Mouse (Mus musculus): Measurements from ENCODE around the gene Cib2. TPM values are rescaled to one million over a fixed set of nuclear protein-coding genes. Genes with fewer than 3 reads are reported as not detected.
A peak's percentile ranks its signal among the peaks of the same experiment; 100 is the strongest.

Gene Cib2
- polyA plus RNA-seq, 1 experiment from 2014 or later: 6.1 TPM

DNA sequence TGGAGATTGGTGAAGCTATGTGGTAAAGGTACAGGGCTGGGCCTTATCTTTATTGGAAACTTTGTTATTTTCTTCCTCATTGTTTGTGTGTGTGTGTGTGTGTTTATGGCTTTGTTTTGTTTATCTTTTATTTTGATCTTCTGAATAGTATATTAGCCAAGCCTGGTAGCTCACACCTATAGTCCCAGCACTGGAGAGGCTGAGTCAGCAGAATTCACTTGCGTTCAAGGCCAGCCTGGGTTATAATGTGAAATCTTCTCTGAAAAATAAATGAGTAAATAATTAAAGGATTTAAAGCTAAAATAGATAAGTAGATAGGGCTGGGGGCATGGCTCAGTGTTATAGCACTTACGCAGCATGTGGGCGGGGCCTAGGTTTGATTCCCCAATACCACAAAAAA is 21.8 kb downstream of the Cib2 start:
- no peaks in the 10 kb centered on the region for H3K9me3 ChIP-seq (replicated peaks; ENCODE audit: control insufficient read depth, low read length)
- no peaks in the 10 kb centered on the region for H3K4me1 ChIP-seq (ENCODE audit: control insufficient read depth, insufficient read depth, low read length)
- no peak overlapping the region for H3K4me2 ChIP-seq
- H3K27me3 ChIP-seq (ENCODE audit: control insufficient read depth, insufficient read depth, low read length): no peaks in the 10 kb centered on the region
- 91% methylated on average over 3 of the region's 3 CpGs for WGBS (ENCODE audit: insufficient replicate concordance)
- ATAC-seq (replicated peaks; ENCODE audit: insufficient number of reproducible peaks, low FRiP score, low TSS enrichment): no peak
- no peaks in the 10 kb centered on the region for H3K36me3 ChIP-seq (ENCODE audit: control insufficient read depth, insufficient read depth, low read length)
- no peak overlapping the region for H3K27ac ChIP-seq (ENCODE audit: low read depth, low read length)
- H3K4me3 ChIP-seq (ENCODE audit: low read depth, low read length): no peak overlapping the region
- no peak overlapping the region for H3K9ac ChIP-seq (ENCODE audit: low read depth, low read length)

DNA sequence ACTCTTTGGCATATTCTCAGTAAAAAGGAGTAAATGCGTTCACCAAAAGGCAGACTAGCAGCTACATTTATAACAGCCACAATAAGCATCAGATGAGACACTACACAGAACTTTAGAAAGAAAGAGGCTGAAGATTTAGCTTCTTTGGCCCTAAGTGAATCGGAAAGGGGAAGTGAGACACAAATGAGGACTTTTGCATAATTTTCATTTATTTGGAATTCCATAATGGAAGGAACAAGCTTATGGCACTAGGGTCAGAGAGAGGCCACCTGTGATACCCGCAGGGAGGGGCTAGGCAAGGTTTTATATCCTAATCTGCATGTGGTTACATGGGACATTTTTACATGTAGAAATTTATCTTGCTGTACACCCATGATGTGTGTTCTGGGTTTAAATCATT is 22.5 kb downstream of the Cib2 start:
- H3K27ac ChIP-seq (ENCODE audit: low read depth, low read length): no peak overlapping the region
- 83% methylated on average over 3 of the region's 3 CpGs for WGBS (ENCODE audit: insufficient replicate concordance)
- no peaks in the 10 kb centered on the region for H3K4me1 ChIP-seq (ENCODE audit: control insufficient read depth, insufficient read depth, low read length)
- ATAC-seq (replicated peaks; ENCODE audit: insufficient number of reproducible peaks, low FRiP score, low TSS enrichment): no peak
- H3K4me3 ChIP-seq (ENCODE audit: low read depth, low read length): no peak overlapping the region
- H3K27me3 ChIP-seq (ENCODE audit: control insufficient read depth, insufficient read depth, low read length): no peaks in the 10 kb centered on the region
- no peaks in the 10 kb centered on the region for H3K9me3 ChIP-seq (replicated peaks; ENCODE audit: control insufficient read depth, low read length)
- H3K4me2 ChIP-seq: no peak overlapping the region
- no peak overlapping the region for H3K9ac ChIP-seq (ENCODE audit: low read depth, low read length)
- H3K36me3 ChIP-seq (ENCODE audit: control insufficient read depth, insufficient read depth, low read length): no peaks in the 10 kb centered on the region

DNA sequence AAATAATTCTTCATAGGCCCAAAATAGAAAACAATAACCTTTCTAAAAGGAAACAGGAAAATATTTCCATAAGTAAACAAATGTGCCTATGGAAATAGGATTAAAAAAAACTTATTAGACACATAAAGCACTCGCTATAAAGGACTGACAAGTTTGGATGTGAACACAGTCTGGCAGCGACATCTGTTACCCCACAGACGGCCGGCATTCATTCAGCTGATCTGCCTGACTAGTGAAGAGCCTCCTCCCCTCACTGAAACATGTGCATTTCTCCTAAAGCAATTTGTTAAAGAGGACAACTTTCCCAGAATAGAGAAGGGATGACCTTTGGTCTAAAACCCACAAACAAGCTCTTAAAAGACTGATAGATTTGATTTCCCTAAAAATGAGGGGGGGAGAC is 23.0 kb downstream of the Cib2 start:
- Histone ChIP-seq H3K4me1 (ENCODE audit: control insufficient read depth, insufficient read depth, low read length) (no peaks in the 10 kb centered on the region), H3K9me3 (replicated peaks; ENCODE audit: control insufficient read depth, low read length) (no peaks in the 10 kb centered on the region), H3K36me3 (ENCODE audit: control insufficient read depth, insufficient read depth, low read length) (no peaks in the 10 kb centered on the region), H3K4me3 (ENCODE audit: low read depth, low read length) (no peak overlapping the region), H3K27me3 (ENCODE audit: control insufficient read depth, insufficient read depth, low read length) (no peaks in the 10 kb centered on the region), H3K9ac (ENCODE audit: low read depth, low read length) (no peak overlapping the region), H3K27ac (ENCODE audit: low read depth, low read length) (no peak overlapping the region), H3K4me2 (no peak overlapping the region)
- ATAC-seq (replicated peaks; ENCODE audit: insufficient number of reproducible peaks, low FRiP score, low TSS enrichment): no peak
- 68% methylated on average over 4 of the region's 4 CpGs for WGBS (ENCODE audit: insufficient replicate concordance)

DNA sequence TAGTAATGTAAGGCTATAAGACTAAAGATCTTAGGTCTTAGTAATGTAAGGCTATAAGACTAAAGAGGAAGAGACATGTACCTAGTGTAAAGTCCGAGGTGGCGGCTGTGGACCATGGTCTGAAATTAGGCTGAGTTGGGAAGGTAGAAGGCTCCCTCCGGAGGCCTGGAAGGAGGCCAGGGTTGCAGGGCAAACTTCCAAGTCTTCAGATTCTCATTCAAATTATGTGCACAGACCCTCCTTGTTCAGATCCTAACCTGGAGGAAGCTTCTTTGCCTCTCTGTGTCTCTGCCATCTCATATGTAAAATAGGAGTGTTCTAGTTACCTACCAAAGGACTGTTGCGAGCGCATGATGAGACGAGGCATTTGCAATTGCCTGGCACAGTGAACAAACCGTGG is 23.8 kb downstream of the Cib2 start:
- H3K4me1 ChIP-seq (ENCODE audit: control insufficient read depth, insufficient read depth, low read length): no peaks in the 10 kb centered on the region
- H3K27ac ChIP-seq (ENCODE audit: low read depth, low read length): no peak overlapping the region
- ATAC-seq (replicated peaks; ENCODE audit: insufficient number of reproducible peaks, low FRiP score, low TSS enrichment): no peak
- H3K9me3 ChIP-seq (replicated peaks; ENCODE audit: control insufficient read depth, low read length): no peaks in the 10 kb centered on the region
- H3K27me3 ChIP-seq (ENCODE audit: control insufficient read depth, insufficient read depth, low read length): no peaks in the 10 kb centered on the region
- H3K4me3 ChIP-seq (ENCODE audit: low read depth, low read length): no peak overlapping the region
- WGBS (ENCODE audit: insufficient replicate concordance): 82% methylated on average over 7 of the region's 7 CpGs
- H3K4me2 ChIP-seq: no peak overlapping the region
- no peak overlapping the region for H3K9ac ChIP-seq (ENCODE audit: low read depth, low read length)
- no peaks in the 10 kb centered on the region for H3K36me3 ChIP-seq (ENCODE audit: control insufficient read depth, insufficient read depth, low read length)

DNA sequence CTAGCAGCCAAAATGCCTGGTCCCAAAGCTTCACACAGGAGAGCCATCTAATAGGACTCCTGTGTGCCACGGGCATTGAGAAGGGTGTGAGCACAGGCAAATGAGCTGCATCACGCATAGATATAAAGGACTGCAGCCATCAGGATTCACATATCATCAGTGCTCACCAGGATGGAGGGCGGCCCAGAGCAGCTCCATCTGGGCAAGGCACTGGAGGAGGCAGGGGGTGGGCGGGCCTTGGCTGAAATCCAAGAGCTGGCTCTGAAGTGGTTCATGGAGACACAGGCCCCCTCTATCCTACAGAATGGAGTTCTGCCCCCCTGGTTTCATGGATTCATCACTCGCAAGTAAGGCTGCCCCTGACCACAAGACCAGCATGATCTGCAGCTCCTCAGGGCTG is 26.0 kb downstream of the Cib2 start:
- Histone ChIP-seq H3K9ac (ENCODE audit: low read depth, low read length) (no peak overlapping the region), H3K4me3 (ENCODE audit: low read depth, low read length) (no peak overlapping the region), H3K9me3 (replicated peaks; ENCODE audit: control insufficient read depth, low read length) (no peaks in the 10 kb centered on the region), H3K27me3 (ENCODE audit: control insufficient read depth, insufficient read depth, low read length) (no peaks in the 10 kb centered on the region), H3K27ac (ENCODE audit: low read depth, low read length) (no peak overlapping the region), H3K36me3 (ENCODE audit: control insufficient read depth, insufficient read depth, low read length) (no peaks in the 10 kb centered on the region), H3K4me1 (ENCODE audit: control insufficient read depth, insufficient read depth, low read length) (no peaks in the 10 kb centered on the region), H3K4me2 (no peak overlapping the region)
- 0 out of 2 replicates have a peak, but pooled peaks have one; percentile 35 for ATAC-seq (replicated peaks; ENCODE audit: insufficient number of reproducible peaks, low FRiP score, low TSS enrichment)
- WGBS (ENCODE audit: insufficient replicate concordance): 58% methylated on average over 5 of the region's 5 CpGs

DNA sequence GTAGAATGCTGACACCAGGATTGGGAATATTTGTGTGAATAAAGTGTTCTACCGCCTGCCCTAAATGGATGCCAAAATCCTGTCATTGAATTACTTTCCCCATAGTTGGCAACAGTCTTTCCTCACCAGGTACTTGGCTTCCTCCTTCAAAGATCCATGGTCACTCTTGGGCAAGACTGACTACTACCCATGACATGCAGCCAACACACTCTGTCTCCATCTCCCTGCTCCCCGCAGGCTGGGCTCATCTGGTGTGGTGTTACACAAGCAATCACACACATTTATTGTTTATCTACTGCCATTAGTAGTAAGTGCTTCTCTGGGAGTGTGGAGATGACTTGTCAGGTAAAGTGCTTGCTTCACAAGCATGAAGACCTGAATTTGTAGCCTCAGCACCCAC is 27.1 kb downstream of the Cib2 start:
- H3K36me3 ChIP-seq (ENCODE audit: control insufficient read depth, insufficient read depth, low read length): no peaks in the 10 kb centered on the region
- H3K9me3 ChIP-seq (replicated peaks; ENCODE audit: control insufficient read depth, low read length): no peaks in the 10 kb centered on the region
- WGBS (ENCODE audit: insufficient replicate concordance): 91% methylated on average over 2 of the region's 2 CpGs
- no peaks in the 10 kb centered on the region for H3K27me3 ChIP-seq (ENCODE audit: control insufficient read depth, insufficient read depth, low read length)
- H3K4me1 ChIP-seq (ENCODE audit: control insufficient read depth, insufficient read depth, low read length): no peaks in the 10 kb centered on the region
- H3K9ac ChIP-seq (ENCODE audit: low read depth, low read length): no peak overlapping the region
- no peak overlapping the region for H3K4me2 ChIP-seq
- H3K4me3 ChIP-seq (ENCODE audit: low read depth, low read length): no peak overlapping the region
- no peak overlapping the region for H3K27ac ChIP-seq (ENCODE audit: low read depth, low read length)
- no peak for ATAC-seq (replicated peaks; ENCODE audit: insufficient number of reproducible peaks, low FRiP score, low TSS enrichment)

DNA sequence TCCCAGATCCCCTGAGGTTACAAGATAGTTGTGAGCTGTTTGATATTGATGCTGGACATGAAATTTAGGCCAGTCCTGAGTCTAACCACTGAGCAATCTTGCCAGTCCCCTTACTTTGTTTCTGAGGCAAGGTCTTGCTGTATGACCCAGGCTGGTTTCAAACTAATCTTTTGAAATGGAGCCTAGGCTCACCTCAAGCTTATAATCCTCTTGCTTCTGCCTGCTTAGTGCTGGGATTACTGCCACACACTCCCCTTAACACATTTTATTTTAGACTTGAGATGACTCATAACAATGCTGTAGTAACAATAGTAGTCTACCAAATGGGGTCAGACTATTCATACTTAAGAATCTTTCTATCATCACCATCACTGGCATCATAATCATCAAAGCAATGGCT is 28.6 kb downstream of the Cib2 start:
- Histone ChIP-seq H3K9ac (ENCODE audit: low read depth, low read length) (no peak overlapping the region), H3K9me3 (replicated peaks; ENCODE audit: control insufficient read depth, low read length) (no peaks in the 10 kb centered on the region), H3K36me3 (ENCODE audit: control insufficient read depth, insufficient read depth, low read length) (no peaks in the 10 kb centered on the region), H3K4me2 (no peak overlapping the region), H3K4me3 (ENCODE audit: low read depth, low read length) (no peak overlapping the region), H3K4me1 (ENCODE audit: control insufficient read depth, insufficient read depth, low read length) (no peaks in the 10 kb centered on the region), H3K27me3 (ENCODE audit: control insufficient read depth, insufficient read depth, low read length) (no peaks in the 10 kb centered on the region), H3K27ac (ENCODE audit: low read depth, low read length) (no peak overlapping the region)
- no peak for ATAC-seq (replicated peaks; ENCODE audit: insufficient number of reproducible peaks, low FRiP score, low TSS enrichment)

DNA sequence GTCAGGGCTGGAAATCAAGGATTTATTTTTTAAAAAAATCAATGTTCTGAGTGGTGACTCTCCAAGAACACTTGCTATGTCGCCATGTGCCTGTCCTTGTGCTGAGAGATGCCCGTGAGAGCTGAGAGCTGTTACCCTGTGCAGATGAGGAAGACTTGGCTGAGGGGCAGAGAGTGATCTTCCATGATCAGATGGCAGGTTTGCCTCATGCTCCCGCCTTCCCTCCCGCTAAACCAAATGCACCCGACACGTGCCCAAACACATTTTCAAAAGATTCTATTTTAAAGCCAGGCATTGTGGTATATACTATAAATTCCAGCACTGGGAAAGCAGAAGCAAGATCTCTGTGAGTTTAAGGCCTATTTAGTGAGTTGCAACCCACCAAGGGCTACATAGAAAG is 29.2 kb downstream of the Cib2 start:
- no peak overlapping the region for H3K4me2 ChIP-seq
- no peak overlapping the region for H3K27ac ChIP-seq (ENCODE audit: low read depth, low read length)
- 79% methylated on average over 6 of the region's 6 CpGs for WGBS (ENCODE audit: insufficient replicate concordance)
- H3K36me3 ChIP-seq (ENCODE audit: control insufficient read depth, insufficient read depth, low read length): no peaks in the 10 kb centered on the region
- H3K4me1 ChIP-seq (ENCODE audit: control insufficient read depth, insufficient read depth, low read length): no peaks in the 10 kb centered on the region
- no peaks in the 10 kb centered on the region for H3K9me3 ChIP-seq (replicated peaks; ENCODE audit: control insufficient read depth, low read length)
- no peak overlapping the region for H3K4me3 ChIP-seq (ENCODE audit: low read depth, low read length)
- no peak overlapping the region for H3K9ac ChIP-seq (ENCODE audit: low read depth, low read length)
- ATAC-seq (replicated peaks; ENCODE audit: insufficient number of reproducible peaks, low FRiP score, low TSS enrichment): no peak
- no peaks in the 10 kb centered on the region for H3K27me3 ChIP-seq (ENCODE audit: control insufficient read depth, insufficient read depth, low read length)

DNA sequence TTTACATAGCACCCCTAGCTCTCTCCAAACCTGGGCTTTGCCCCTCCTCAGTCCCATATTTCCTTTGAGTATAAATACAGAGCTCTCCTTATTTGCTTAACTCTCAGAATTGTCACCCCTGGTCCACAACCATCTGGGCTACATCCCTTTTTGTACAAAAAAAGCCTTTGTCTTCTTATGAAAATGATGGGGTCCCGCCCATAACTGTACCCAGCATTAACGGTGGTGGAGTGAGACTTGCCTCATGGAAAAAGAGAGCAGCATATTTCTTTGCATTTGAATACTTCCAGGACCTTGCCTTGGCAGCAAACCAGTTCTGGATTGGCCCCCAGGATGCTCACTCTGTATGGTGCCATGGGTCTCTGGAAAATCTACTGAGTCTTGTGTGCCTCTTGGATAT is 30.1 kb downstream of the Cib2 start:
- ATAC-seq (replicated peaks; ENCODE audit: insufficient number of reproducible peaks, low FRiP score, low TSS enrichment): no peak
- Histone ChIP-seq H3K4me1 (ENCODE audit: control insufficient read depth, insufficient read depth, low read length) (no peaks in the 10 kb centered on the region), H3K9me3 (replicated peaks; ENCODE audit: control insufficient read depth, low read length) (no peaks in the 10 kb centered on the region), H3K27ac (ENCODE audit: low read depth, low read length) (no peak overlapping the region), H3K4me2 (no peak overlapping the region), H3K4me3 (ENCODE audit: low read depth, low read length) (no peak overlapping the region), H3K27me3 (ENCODE audit: control insufficient read depth, insufficient read depth, low read length) (no peaks in the 10 kb centered on the region), H3K36me3 (ENCODE audit: control insufficient read depth, insufficient read depth, low read length) (no peaks in the 10 kb centered on the region), H3K9ac (ENCODE audit: low read depth, low read length) (no peak overlapping the region)
- WGBS (ENCODE audit: insufficient replicate concordance): 74% methylated on average over 2 of the region's 2 CpGs
